Mouse (Mus musculus): ENCODE data around the gene Spaca5. TPM values are rescaled to one million over a fixed set of nuclear protein-coding genes. Genes with fewer than 3 reads are reported as not detected.

Spaca5 gene
- polyA plus RNA-seq (2017; shearing (Covaris generic)) = not detected

GRCm38 (mm10) chrX:21068106-21068505, at the start of gene Spaca5:
TSS of gene Spaca5 (plus strand) at chrX:21068406.

GRCm38 (mm10) chrX:21061866-21062543, 6.2 kb upstream of the Spaca5 start, which contains the start of gene Zfp182:
TSS of gene Zfp182 (minus strand) at chrX:21062316.

GRCm38 (mm10) chrX:21088983-21089866, 21.0 kb downstream of the Spaca5 start, which contains the start of gene Zfp300:
TSS of gene Zfp300 (minus strand) at chrX:21089527.

GRCm38 (mm10) chrX:21115520-21115919, 47.3 kb downstream of the Spaca5 start, which contains the start of gene Ssxa1:
TSS of gene Ssxa1 (plus strand) at chrX:21115820.

Other genes with a start within 250 kb of the Spaca5 start
- not detected for gene Timp1, start 198.2 kb upstream of the Spaca5 start, polyA plus RNA-seq (2017; shearing (Covaris generic))
- 0.09 TPM for gene Syn1, start 147.4 kb upstream of the Spaca5 start, polyA plus RNA-seq (2017; shearing (Covaris generic))
- gene Cfp, start 136.9 kb upstream of the Spaca5 start, polyA plus RNA-seq (2017; shearing (Covaris generic)) = 4.9 TPM
- 7.3 TPM for gene Elk1, start 117.8 kb upstream of the Spaca5 start, polyA plus RNA-seq (2017; shearing (Covaris generic))
- 53.6 TPM for gene Uxt, start 106.4 kb upstream of the Spaca5 start, polyA plus RNA-seq (2017; shearing (Covaris generic))
- 17.4 TPM for gene Zfp182, start 6.1 kb upstream of the Spaca5 start, polyA plus RNA-seq (2017; shearing (Covaris generic))
- 3.1 TPM for gene Zfp300, start 21.1 kb downstream of the Spaca5 start, polyA plus RNA-seq (2017; shearing (Covaris generic))
- not detected for gene Ssxa1, start 47.4 kb downstream of the Spaca5 start, polyA plus RNA-seq (2017; shearing (Covaris generic))
- gene Gm21876, start 107.2 kb downstream of the Spaca5 start, polyA plus RNA-seq (2017; shearing (Covaris generic)) = not detected

All from CD4-positive, CD25-positive, alpha-beta regulatory T cell, adult 9 weeks (primary cell).